Mouse (Mus musculus) midbrain, embryonic 15.5 days (tissue): ENCODE results near the gene Olfr222. TPM values are rescaled to one million over a fixed set of nuclear protein-coding genes. Genes with fewer than 3 reads are reported as not detected.

ENCODE experiments used
- ATAC-seq: fragments of 200-750 bp; cut with Nextera tagmentation; replicated peaks from 2 replicates; pipeline ENCODE4 v1.8.0; 2017; ENCODE audit warnings: moderate TSS enrichment
- H3K27ac ChIP-seq: fragments of 300-500 bp; sonication (generic); 2 replicates; pipeline ENCODE4 v1.5.1; 2015; ENCODE audit warnings: mild to moderate bottlenecking, inconsistent platforms
- H3K27me3 ChIP-seq: fragments of 300-500 bp; sonication (generic); replicated peaks from 2 replicates; pipeline ENCODE4 v1.6.1; 2015; ENCODE audit warnings: inconsistent platforms
- H3K36me3 ChIP-seq: fragments of 300-500 bp; sonication (generic); replicated peaks from 2 replicates; pipeline ENCODE4 v1.6.1; 2015; ENCODE audit warnings: inconsistent platforms
- H3K4me1 ChIP-seq: fragments of 300-500 bp; sonication (generic); 2 replicates; pipeline ENCODE4 v1.6.1; 2015; ENCODE audit warnings: inconsistent platforms
- H3K4me2 ChIP-seq: fragments of 300-500 bp; sonication (generic); 2 replicates; pipeline ENCODE4 v1.6.1; 2015; ENCODE audit warnings: inconsistent platforms, mild to moderate bottlenecking, moderate library complexity
- H3K4me3 ChIP-seq: fragments of 300-500 bp; sonication (generic); 2 replicates; pipeline ENCODE4 v1.5.1; 2015; ENCODE audit warnings: mild to moderate bottlenecking, inconsistent platforms
- H3K9ac ChIP-seq: fragments of 300-500 bp; sonication (generic); 2 replicates; pipeline ENCODE4 v1.6.1; 2015; ENCODE audit warnings: mild to moderate bottlenecking, inconsistent platforms
- H3K9me3 ChIP-seq: fragments of 300-500 bp; sonication (generic); 2 replicates; pipeline ENCODE4 v1.6.1; 2016; ENCODE audit warnings: inconsistent platforms
- WGBS: fragments of 180-500 bp; shearing (Covaris S2); methylation state at CpG from one replicate; pipeline ENCODE4 v1.1.7; 2015; ENCODE audit warnings: mixed read lengths; 5-methylcytosine and 5-hydroxymethylcytosine counted together
- polyA plus RNA-seq: library from polyadenylated mRNA; unstranded; fragments of >200 nt; fragmentation: Nextera tagmentation; extraction: Ambion mirVana; gene quantifications from 2 replicates; pipeline ENCODE4 v1.2.1, GENCODE M21; 2015

Olfr222 gene
- polyA plus RNA-seq, 1 experiment from 2014 or later, result not detected

DNA sequence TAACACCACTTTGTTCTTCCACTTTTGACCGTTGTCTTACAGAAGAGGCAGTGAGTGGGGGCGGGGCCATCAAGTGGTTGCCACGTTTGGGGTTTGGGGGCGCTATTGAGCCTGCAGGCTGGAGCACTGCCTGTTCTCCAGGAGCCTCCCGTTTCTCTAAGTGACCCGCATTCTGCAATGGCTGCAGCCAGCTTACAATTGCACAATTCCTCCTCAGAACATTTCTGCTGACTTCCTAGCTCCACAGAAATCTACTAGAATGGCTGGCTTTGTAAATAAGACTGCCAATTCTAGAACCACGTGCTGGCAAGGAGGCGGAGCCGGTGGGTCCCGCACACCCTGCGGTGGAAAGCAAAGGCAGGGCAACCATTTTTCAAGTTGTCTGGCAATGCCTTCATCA, 37.6 kb downstream of the Olfr222 start:
- Histone ChIP-seq H3K4me2 (peak overlapping the region; percentile 12; the same call in 1 of the 2 replicates), H3K9ac (no peak overlapping the region), H3K9me3 (no peaks in the 10 kb centered on the region), H3K36me3 (no peaks in the 10 kb centered on the region), H3K4me3 (no peak overlapping the region), H3K4me1 (0 out of 2 replicates have a peak, but pooled peaks cover 2% of the 10 kb centered on the region), H3K27ac (no peak overlapping the region), H3K27me3 (no peaks in the 10 kb centered on the region)
- no peak for ATAC-seq
- 47% methylated on average over 11 of the region's 11 CpGs for WGBS

- no peak overlapping the region for H3K4me3 ChIP-seq
- H3K4me2 ChIP-seq, result no peak overlapping the region
- no peaks in the 10 kb centered on the region for H3K27me3 ChIP-seq
- 61% methylated on average over 16 of the region's 16 CpGs for WGBS
- no peaks in the 10 kb centered on the region for H3K9me3 ChIP-seq
- no peaks in the 10 kb centered on the region for H3K36me3 ChIP-seq
- no peak overlapping the region for H3K27ac ChIP-seq
- H3K4me1 ChIP-seq, result 0 out of 2 replicates have a peak, but pooled peaks cover 2% of the 10 kb centered on the region
- ATAC-seq, result no peak
- no peak overlapping the region for H3K9ac ChIP-seq
Measured at GRCm38 (mm10) chr11:59537218-59538130, 38.6 kb downstream of the Olfr222 start.

GRCm38 (mm10) chr11:59531562-59531961, 44.5 kb downstream of the Olfr222 start:
- Histone ChIP-seq H3K9ac (no peak overlapping the region), H3K4me1 (no peaks in the 10 kb centered on the region), H3K9me3 (no peaks in the 10 kb centered on the region), H3K27me3 (no peaks in the 10 kb centered on the region), H3K36me3 (no peaks in the 10 kb centered on the region), H3K27ac (no peak overlapping the region), H3K4me3 (no peak overlapping the region), H3K4me2 (no peak overlapping the region)
- 90% methylated on average over 5 of the region's 5 CpGs for WGBS
- ATAC-seq, result no peak

GRCm38 (mm10) chr11:59530870-59531535, 45.0 kb downstream of the Olfr222 start:
- Histone ChIP-seq H3K27me3 (no peaks in the 10 kb centered on the region), H3K9ac (no peak overlapping the region), H3K4me3 (no peak overlapping the region), H3K4me2 (no peak overlapping the region), H3K36me3 (no peaks in the 10 kb centered on the region), H3K27ac (no peak overlapping the region), H3K9me3 (no peaks in the 10 kb centered on the region), H3K4me1 (no peaks in the 10 kb centered on the region)
- WGBS, result 75% methylated on average over 6 of the region's 6 CpGs
- ATAC-seq, result no peak

GRCm38 (mm10) chr11:59530221-59530620, 45.8 kb downstream of the Olfr222 start:
- H3K9ac ChIP-seq, result no peak overlapping the region
- H3K27ac ChIP-seq, result no peak overlapping the region
- H3K4me1 ChIP-seq, result no peaks in the 10 kb centered on the region
- no peak overlapping the region for H3K4me2 ChIP-seq
- no peak overlapping the region for H3K4me3 ChIP-seq
- no peaks in the 10 kb centered on the region for H3K36me3 ChIP-seq
- no peaks in the 10 kb centered on the region for H3K27me3 ChIP-seq
- WGBS, result 88% methylated on average over 5 of the region's 5 CpGs
- H3K9me3 ChIP-seq, result no peaks in the 10 kb centered on the region
- ATAC-seq, result no peak

GRCm38 (mm10) chr11:59526472-59527080, 49.5 kb downstream of the Olfr222 start, which contains the start of gene Zkscan17:
TSS of gene Zkscan17 (minus strand) at chr11:59526751.
- H3K27ac ChIP-seq, result no peak within 1 kb of the TSS
- H3K36me3 ChIP-seq, result no peaks in the 10 kb centered on the region
- no peak for ATAC-seq
- H3K27me3 ChIP-seq, result no peaks in the 10 kb centered on the region
- H3K4me1 ChIP-seq, result no peaks in the 10 kb centered on the region
- no peak within 1 kb of the TSS for H3K4me2 ChIP-seq
- no peak within 1 kb of the TSS for H3K4me3 ChIP-seq
- H3K9ac ChIP-seq, result no peak within 1 kb of the TSS
- no peaks in the 10 kb centered on the region for H3K9me3 ChIP-seq
- WGBS, result 50% methylated on average over 8 of the region's 8 CpGs

DNA sequence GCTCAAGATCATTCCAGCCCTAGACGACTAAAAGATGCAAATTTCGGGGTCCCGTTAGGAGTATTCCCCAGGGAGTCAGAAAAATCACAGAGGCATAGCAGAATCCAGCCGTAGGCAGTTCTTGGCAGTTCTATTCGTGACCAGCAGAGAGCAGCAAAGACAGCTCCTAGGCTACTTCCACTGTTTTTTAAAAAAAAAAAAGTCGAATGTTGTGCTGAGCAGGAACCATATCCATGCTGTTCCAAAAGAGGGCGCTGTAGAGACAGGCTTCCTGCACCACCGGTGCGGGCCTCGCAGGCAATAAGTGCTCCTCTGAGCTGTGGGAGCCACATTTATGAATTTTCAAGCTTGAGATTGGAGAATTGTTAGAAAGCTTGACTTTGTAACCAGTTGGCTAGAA, 50.8 kb downstream of the Olfr222 start:
- no peaks in the 10 kb centered on the region for H3K27me3 ChIP-seq
- H3K9ac ChIP-seq, result no peak overlapping the region
- no peaks in the 10 kb centered on the region for H3K9me3 ChIP-seq
- ATAC-seq, result no peak
- 8% methylated on average over 10 of the region's 10 CpGs for WGBS
- no peak overlapping the region for H3K4me3 ChIP-seq
- H3K4me1 ChIP-seq, result no peaks in the 10 kb centered on the region
- H3K27ac ChIP-seq, result no peak overlapping the region
- H3K36me3 ChIP-seq, result no peaks in the 10 kb centered on the region
- H3K4me2 ChIP-seq, result no peak overlapping the region

- WGBS, result 99% methylated on average over 2 of the region's 2 CpGs
- H3K27ac ChIP-seq, result no peak overlapping the region
Measured at GRCm38 (mm10) chr11:59524150-59524549, 51.9 kb downstream of the Olfr222 start.

More at GRCm38 (mm10) chr11:59524150-59524549, 51.9 kb downstream of the Olfr222 start:
- Histone ChIP-seq H3K36me3 (no peaks in the 10 kb centered on the region), H3K4me2 (no peak overlapping the region), H3K9ac (no peak overlapping the region), H3K4me1 (no peaks in the 10 kb centered on the region), H3K9me3 (no peaks in the 10 kb centered on the region), H3K4me3 (no peak overlapping the region), H3K27me3 (no peaks in the 10 kb centered on the region)
- no peak for ATAC-seq

Other genes starting within 250 kb of the Olfr222 start
- 0.18 TPM in 1 of 2 replicates, not detected in the other for gene Prss38, start 200.6 kb downstream of the Olfr222 start, polyA plus RNA-seq
- gene Jmjd4, start 126.2 kb downstream of the Olfr222 start, polyA plus RNA-seq, result 19.2 and 20.5 TPM in 2 replicates
- 539 and 549 TPM in 2 replicates for gene Snap47, start 125.0 kb downstream of the Olfr222 start, polyA plus RNA-seq
- 13.8 and 15.4 TPM in 2 replicates for gene Zfp867, start 103.8 kb downstream of the Olfr222 start, polyA plus RNA-seq
- gene Zkscan17, start 49.5 kb downstream of the Olfr222 start, polyA plus RNA-seq, result 15.0 and 16.3 TPM in 2 replicates
- 0.18 TPM in 1 of 2 replicates, not detected in the other for gene Nlrp3, start 34.7 kb downstream of the Olfr222 start, polyA plus RNA-seq
- not detected in 2 replicates for gene Olfr223, start 17.1 kb upstream of the Olfr222 start, polyA plus RNA-seq
- gene Mprip, start 85.1 kb upstream of the Olfr222 start, polyA plus RNA-seq, result 77.5 and 85.4 TPM in 2 replicates
- 13.3 and 13.7 TPM in 2 replicates for gene Pld6, start 211.4 kb upstream of the Olfr222 start, polyA plus RNA-seq
- 46.2 and 48.5 TPM in 2 replicates for gene Flcn, start 233.8 kb upstream of the Olfr222 start, polyA plus RNA-seq